Mouse (Mus musculus) spleen, adult 2 months (tissue): ENCODE data around the gene Adi1.
A peak's percentile ranks its signal among the peaks of the same experiment; 100 is the strongest.

Experiments
- CTCF ChIP-seq: fragments of 200-500 bp; IDR thresholded peaks from 2 replicates; pipeline ENCODE4 v1.5.1; 2011; ENCODE audit warnings: mild to moderate bottlenecking, inconsistent platforms; ENCODE audit not compliant: insufficient read depth, insufficient read length, insufficient replicate concordance; ENCODE audit errors: extremely low read depth
- POLR2A ChIP-seq: fragments of 200-500 bp; IDR thresholded peaks from 2 replicates; pipeline ENCODE4 v1.6.1; 2011; ENCODE audit warnings: low read depth, low read length, inconsistent platforms

DNA sequence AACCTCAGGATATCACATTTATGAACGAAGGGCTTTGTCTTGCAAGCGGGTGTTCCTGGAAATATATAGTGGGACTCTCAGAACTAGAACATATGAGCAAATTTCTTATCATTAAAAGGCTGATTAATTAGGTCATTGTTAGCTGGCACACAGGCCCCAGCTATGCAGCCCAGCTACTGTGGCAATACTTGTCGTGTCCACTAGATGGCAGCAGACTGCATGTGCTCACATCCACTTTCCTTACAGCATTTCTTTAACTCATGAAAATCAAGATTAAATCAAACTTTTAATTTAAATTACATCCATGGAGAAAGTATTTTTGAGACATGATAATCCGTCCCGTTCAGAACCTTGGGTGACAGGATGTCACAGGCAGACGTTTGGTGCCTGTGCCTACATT, 24.6 kb downstream of the Adi1 start:
- TF ChIP-seq POLR2A (no peak), CTCF (peak; percentile 76; the same call in 1 of the 2 replicates)
